Mouse (Mus musculus): ENCODE data around the gene Fanci. TPM values are rescaled to one million over a fixed set of nuclear protein-coding genes. Genes with fewer than 3 reads are reported as not detected.

Gene Fanci
- polyA plus RNA-seq (2016; fragmentation: Nextera tagmentation; extraction: Ambion mirVana) = 24.4 and 25.5 TPM in 2 replicates

GRCm38 (mm10) chr7:79391883-79392649 lies at the start of gene Fanci:
Fanci (plus strand) TSS chr7:79391929.
- peaks cover 52% of the 10 kb centered on the region for H3K4me1 ChIP-seq
- H3K36me3 ChIP-seq (replicated peaks) = peaks cover 11% of the 10 kb centered on the region
- 0 out of 2 replicates have a peak, but pooled peaks cover 4% of the 10 kb centered on the region for H3K27me3 ChIP-seq (ENCODE audit: poor library complexity, severe bottlenecking)
- peak; percentile 96 for DNase-seq (ENCODE audit: extremely low spot score, low spot score)
- H3K9me3 ChIP-seq = no peaks in the 10 kb centered on the region
- peak within 1 kb of the TSS; percentile 74 for H3K4me3 ChIP-seq
- peak within 1 kb of the TSS; percentile 98 for H3K27ac ChIP-seq
- under 1% methylated on average over 44 of the region's 44 CpGs for WGBS

DNA sequence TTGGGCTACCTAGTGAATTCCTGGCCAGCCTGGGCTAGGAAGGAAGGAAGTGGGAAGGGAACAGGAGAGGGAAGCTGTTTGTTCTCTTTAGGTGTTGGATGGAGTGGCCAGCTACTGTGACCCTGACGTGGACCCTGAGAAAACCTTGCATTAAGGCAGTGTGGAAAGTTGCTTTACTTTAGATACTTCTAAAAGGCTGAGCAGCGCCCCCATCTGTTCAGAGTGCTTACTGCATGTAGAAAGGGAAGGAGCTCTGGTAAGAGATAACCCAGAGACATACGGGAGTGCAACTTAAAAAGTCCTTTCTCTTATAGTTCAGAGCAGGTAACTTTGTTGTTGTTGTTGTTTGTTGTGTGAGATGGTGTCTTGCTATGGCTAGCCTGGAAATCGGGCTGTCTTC lies 45.8 kb upstream of the Fanci start:
- no peaks in the 10 kb centered on the region for H3K9me3 ChIP-seq
- peaks cover 61% of the 10 kb centered on the region for H3K36me3 ChIP-seq (replicated peaks)
- peak; percentile 46 for DNase-seq (ENCODE audit: extremely low spot score, low spot score)
- peaks cover 3% of the 10 kb centered on the region; the same call in 1 of the 2 replicates for H3K4me1 ChIP-seq
- H3K4me3 ChIP-seq = no peak overlapping the region
- H3K27me3 ChIP-seq (ENCODE audit: poor library complexity, severe bottlenecking) = no peaks in the 10 kb centered on the region
- H3K27ac ChIP-seq = no peak overlapping the region
- WGBS = 58% methylated on average over 4 of the region's 4 CpGs

DNA sequence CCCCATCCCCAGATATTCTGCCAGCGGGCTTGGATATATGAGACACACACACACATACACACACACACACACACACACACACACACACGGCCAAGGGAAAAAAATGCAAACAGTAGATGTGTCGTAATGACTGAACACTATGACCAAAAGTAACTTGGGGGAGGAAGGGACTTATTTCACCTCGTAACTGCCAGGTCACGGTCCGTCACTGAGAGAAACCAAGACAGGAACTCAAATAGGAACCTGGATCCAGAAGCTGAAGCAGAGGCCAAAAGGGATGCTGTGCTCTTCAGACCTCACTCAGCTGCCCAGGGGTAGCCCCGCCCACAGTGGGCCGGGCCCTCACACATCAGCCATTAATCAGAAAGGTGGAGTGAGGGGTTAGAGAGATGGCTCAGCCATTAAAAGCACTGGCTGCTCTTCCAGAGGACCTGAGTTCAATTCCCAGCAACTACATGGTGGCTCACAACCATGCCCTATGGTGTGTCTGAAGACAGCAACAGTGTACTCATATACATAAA lies 45.1 kb upstream of the Fanci start:
- DNase-seq (ENCODE audit: extremely low spot score, low spot score) = no peak
- no peak overlapping the region for H3K27ac ChIP-seq
- no peaks in the 10 kb centered on the region for H3K9me3 ChIP-seq
- H3K4me3 ChIP-seq = no peak overlapping the region
- peaks cover 68% of the 10 kb centered on the region for H3K36me3 ChIP-seq (replicated peaks)
- WGBS = 79% methylated on average over 8 of the region's 8 CpGs
- H3K27me3 ChIP-seq (ENCODE audit: poor library complexity, severe bottlenecking) = no peaks in the 10 kb centered on the region
- H3K4me1 ChIP-seq = peaks cover 3% of the 10 kb centered on the region; the same call in 1 of the 2 replicates

DNA sequence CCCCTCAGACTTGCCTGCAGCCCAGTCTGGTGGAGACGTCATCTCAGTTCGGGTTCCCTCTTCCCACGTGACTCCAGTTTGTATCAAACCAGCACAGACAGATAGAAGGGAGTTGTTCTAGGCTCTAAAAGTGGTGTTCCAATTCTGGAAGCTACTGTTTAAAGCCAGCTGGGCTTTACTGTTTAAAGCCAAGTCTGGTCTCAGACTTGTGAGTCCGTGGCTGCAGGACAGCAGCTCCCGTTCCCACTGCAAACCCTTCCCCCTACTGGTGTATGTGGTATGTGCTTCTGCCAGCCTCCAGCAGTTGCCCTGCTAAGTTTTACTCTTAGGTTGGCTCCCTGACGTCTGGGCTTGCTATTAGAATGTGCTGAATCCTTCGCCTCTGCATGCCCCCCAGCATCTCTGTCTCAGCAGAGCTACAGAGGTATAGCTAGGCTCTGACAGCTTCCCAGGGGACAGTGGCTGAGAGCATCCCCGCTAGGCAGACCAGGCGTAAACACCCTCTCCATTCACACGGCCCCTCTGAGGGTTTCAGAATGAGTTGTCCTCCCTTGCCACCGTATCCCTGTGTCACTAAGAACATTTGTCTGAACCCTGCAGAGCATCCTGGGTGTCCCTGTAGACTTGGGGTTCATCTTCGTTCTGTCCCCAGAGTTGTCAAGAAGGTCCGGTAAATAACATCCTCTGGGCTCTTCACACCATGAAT lies 44.5 kb upstream of the Fanci start:
- H3K27me3 ChIP-seq (ENCODE audit: poor library complexity, severe bottlenecking) = no peaks in the 10 kb centered on the region
- DNase-seq (ENCODE audit: extremely low spot score, low spot score) = no peak
- 85% methylated on average over 13 of the region's 13 CpGs for WGBS
- H3K4me3 ChIP-seq = no peak overlapping the region
- peaks cover 3% of the 10 kb centered on the region; the same call in 1 of the 2 replicates for H3K4me1 ChIP-seq
- H3K9me3 ChIP-seq = no peaks in the 10 kb centered on the region
- peaks cover 75% of the 10 kb centered on the region for H3K36me3 ChIP-seq (replicated peaks)
- no peak overlapping the region for H3K27ac ChIP-seq

DNA sequence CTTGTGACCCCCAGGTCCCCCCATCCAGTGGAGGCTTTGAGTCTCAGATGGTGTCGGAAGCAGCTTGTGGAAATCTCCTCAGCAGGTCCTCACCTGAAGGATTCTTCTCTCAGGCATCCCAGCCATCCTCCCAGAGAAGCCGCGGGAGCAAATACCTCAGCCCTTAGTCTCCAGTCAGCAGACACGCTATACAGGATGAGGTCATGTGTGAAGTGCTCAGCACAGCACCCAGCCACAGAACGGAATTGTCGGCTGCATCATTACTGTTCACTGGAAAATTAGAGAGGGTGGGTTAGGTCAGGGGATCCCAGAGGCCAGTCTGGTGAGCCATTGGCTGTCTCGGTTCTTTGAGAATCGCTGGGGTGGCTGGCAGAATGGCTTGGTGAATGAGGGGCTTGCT lies 42.9 kb upstream of the Fanci start:
- peaks cover 3% of the 10 kb centered on the region; the same call in 1 of the 2 replicates for H3K4me1 ChIP-seq
- no peak overlapping the region for H3K4me3 ChIP-seq
- no peaks in the 10 kb centered on the region for H3K9me3 ChIP-seq
- 92% methylated on average over 8 of the region's 8 CpGs for WGBS
- H3K27ac ChIP-seq = no peak overlapping the region
- H3K27me3 ChIP-seq (ENCODE audit: poor library complexity, severe bottlenecking) = no peaks in the 10 kb centered on the region
- peaks cover 73% of the 10 kb centered on the region for H3K36me3 ChIP-seq (replicated peaks)
- no peak for DNase-seq (ENCODE audit: extremely low spot score, low spot score)

GRCm38 (mm10) chr7:79349738-79350386 lies 41.9 kb upstream of the Fanci start:
- H3K4me3 ChIP-seq = no peak overlapping the region
- peak; percentile 70 for DNase-seq (ENCODE audit: extremely low spot score, low spot score)
- peaks cover 3% of the 10 kb centered on the region; the same call in 1 of the 2 replicates for H3K4me1 ChIP-seq
- 36% methylated on average over 12 of the region's 12 CpGs for WGBS
- no peaks in the 10 kb centered on the region for H3K9me3 ChIP-seq
- peaks cover 72% of the 10 kb centered on the region for H3K36me3 ChIP-seq (replicated peaks)
- no peaks in the 10 kb centered on the region for H3K27me3 ChIP-seq (ENCODE audit: poor library complexity, severe bottlenecking)
- no peak overlapping the region for H3K27ac ChIP-seq

DNA sequence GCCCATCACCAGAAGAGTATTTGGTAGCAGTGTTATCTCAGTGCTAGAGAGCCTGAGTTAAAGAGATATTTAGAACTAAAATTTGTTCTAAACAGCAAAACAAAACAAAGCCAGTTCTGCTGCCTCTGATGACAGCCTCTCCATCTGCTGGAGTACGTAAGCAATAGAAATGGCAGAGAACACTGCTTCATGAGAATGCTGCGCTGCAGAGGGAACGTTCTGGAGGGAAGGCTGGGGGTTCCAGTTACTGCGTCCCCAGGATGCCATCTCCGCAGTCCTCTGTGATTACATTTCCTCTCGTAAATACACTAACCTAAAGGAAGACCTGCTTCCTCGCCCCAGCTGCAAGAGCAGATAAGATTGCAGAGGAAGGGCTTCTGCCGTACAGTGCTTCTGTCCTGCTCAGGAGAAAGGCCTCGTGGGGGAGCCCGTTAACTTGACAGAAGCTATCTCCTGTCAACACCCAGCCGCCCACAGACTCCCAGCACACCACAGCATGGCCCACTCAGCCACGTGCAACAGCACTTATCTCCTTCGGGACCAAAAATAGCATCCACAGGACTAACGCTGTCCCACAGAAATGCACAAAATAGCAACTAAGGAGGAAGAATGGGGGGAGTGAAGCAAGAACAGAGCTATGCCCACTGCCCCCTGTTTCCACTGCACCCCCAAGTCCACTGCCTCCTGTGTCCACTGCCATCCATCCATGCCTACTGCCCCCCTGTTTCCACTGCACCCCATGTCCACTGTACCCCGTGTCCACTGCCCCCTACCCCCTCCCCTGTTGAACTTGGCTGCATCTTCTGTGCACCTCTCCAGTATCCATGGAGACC lies 33.2 kb upstream of the Fanci start:
- H3K36me3 ChIP-seq (replicated peaks) = peaks cover 83% of the 10 kb centered on the region
- DNase-seq (ENCODE audit: extremely low spot score, low spot score) = no peak

DNA sequence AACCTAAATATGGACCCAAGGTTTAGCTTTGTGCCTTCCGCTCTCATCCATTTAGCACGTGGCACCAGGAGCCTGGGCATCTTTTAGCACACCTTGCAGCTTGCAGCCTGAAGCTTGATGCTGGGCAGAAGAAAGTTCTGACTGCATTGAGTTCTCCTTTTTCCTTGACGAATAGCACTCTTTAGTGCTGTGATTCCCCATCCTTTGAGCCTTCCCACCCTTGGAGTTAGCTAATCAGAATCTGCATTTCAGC lies 32.6 kb upstream of the Fanci start:
- H3K27ac ChIP-seq = no peak overlapping the region
- no peak for DNase-seq (ENCODE audit: extremely low spot score, low spot score)
- H3K4me1 ChIP-seq = peaks cover 22% of the 10 kb centered on the region
- no peaks in the 10 kb centered on the region for H3K9me3 ChIP-seq
- H3K36me3 ChIP-seq (replicated peaks) = peaks cover 81% of the 10 kb centered on the region
- H3K27me3 ChIP-seq (ENCODE audit: poor library complexity, severe bottlenecking) = no peaks in the 10 kb centered on the region
- WGBS = 93% methylated on average over 3 of the region's 3 CpGs
- H3K4me3 ChIP-seq = no peak overlapping the region

More for the DNA sequence above, 33.2 kb upstream of the Fanci start:
- H3K4me1 ChIP-seq = peaks cover 22% of the 10 kb centered on the region
- H3K9me3 ChIP-seq = no peaks in the 10 kb centered on the region
- WGBS = 86% methylated on average over 15 of the region's 15 CpGs
- H3K27me3 ChIP-seq (ENCODE audit: poor library complexity, severe bottlenecking) = no peaks in the 10 kb centered on the region
- no peak overlapping the region for H3K27ac ChIP-seq
- H3K4me3 ChIP-seq = no peak overlapping the region

DNA sequence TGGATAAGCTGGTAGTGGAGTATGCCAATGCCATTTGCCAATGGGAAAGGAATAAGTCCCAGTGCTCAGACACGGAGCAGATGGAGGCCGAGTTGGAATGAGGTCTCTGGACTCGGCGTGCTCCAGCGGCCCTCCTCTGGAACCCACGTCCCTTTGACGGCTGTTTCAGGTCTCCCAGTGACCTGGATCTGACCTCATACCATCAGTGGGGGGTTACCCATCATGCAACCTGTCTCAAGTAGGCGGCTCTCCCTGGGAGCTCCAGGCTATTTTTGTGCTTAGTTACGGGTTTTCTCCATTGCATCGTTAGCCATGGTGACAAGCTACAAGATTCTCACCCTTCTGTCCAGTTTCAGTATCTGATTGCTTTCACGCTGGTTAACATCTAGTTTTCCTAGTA lies 31.7 kb upstream of the Fanci start:
- H3K4me3 ChIP-seq = no peak overlapping the region
- peaks cover 22% of the 10 kb centered on the region for H3K4me1 ChIP-seq
- 78% methylated on average over 11 of the region's 11 CpGs for WGBS
- H3K9me3 ChIP-seq = no peaks in the 10 kb centered on the region
- H3K27me3 ChIP-seq (ENCODE audit: poor library complexity, severe bottlenecking) = no peaks in the 10 kb centered on the region
- DNase-seq (ENCODE audit: extremely low spot score, low spot score) = no peak
- H3K27ac ChIP-seq = no peak overlapping the region
- peaks cover 75% of the 10 kb centered on the region for H3K36me3 ChIP-seq (replicated peaks)

DNA sequence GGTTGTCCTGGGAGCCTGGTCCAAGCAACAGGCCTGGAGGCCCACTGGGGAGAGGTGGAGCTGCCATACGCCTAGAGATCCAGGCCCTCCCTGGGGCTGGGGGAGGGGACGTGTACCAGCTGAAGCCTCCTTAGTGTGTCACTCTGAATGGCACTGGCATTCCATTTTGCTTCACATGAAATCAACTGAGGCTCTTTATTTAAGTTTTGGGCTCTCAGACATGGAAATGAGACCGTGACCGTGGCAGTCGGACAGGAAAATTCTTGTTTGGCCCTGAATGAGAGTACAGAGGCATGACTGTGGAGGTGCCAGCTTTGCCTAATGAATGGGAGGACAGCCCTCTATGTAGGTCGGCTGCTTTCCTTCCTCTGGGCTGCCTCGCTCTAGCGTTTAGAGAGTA lies 29.5 kb upstream of the Fanci start:
- Histone ChIP-seq H3K4me3 (no peak overlapping the region), H3K4me1 (peaks cover 22% of the 10 kb centered on the region), H3K27me3 (ENCODE audit: poor library complexity, severe bottlenecking) (no peaks in the 10 kb centered on the region), H3K9me3 (no peaks in the 10 kb centered on the region), H3K36me3 (replicated peaks) (peaks cover 65% of the 10 kb centered on the region), H3K27ac (0 out of 2 replicates have a peak overlapping the region, but pooled peaks have one; percentile 35)
- no peak for DNase-seq (ENCODE audit: extremely low spot score, low spot score)
- WGBS = 84% methylated on average over 8 of the region's 8 CpGs

DNA sequence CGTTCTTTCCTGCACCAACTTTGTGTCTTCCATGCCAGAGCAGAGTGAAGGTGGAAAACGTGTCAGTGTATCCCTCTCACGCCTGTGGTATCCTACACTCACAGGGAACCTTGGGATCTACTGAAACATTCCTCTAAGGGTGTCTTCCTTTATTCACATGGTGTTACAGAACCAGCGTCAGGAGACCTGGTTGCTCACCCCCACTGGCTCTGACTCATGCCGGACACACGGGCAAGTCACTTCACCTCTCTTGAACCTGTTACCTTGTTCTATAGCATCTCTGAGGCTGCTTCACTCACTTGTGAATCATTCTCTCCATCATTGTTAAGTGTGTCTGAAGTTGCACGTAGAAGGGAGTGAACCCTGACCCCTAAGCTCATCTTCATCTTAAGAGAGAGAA lies 28.9 kb upstream of the Fanci start:
- Histone ChIP-seq H3K27ac (0 out of 2 replicates have a peak overlapping the region, but pooled peaks have one; percentile 11), H3K4me3 (no peak overlapping the region), H3K9me3 (no peaks in the 10 kb centered on the region), H3K4me1 (peaks cover 22% of the 10 kb centered on the region), H3K36me3 (replicated peaks) (peaks cover 60% of the 10 kb centered on the region), H3K27me3 (ENCODE audit: poor library complexity, severe bottlenecking) (no peaks in the 10 kb centered on the region)
- 92% methylated on average over 7 of the region's 7 CpGs for WGBS
- DNase-seq (ENCODE audit: extremely low spot score, low spot score) = no peak

Data from forebrain, embryonic 10.5 days (tissue).